Mouse (Mus musculus): Measurements from ENCODE around the gene Zfp62.
"Not testable (repeated sequence)": the region's sequence is repeated elsewhere in the genome, so short reads cannot be mapped to it uniquely, and the experiment has no call there.

Gene Zfp62

DNA sequence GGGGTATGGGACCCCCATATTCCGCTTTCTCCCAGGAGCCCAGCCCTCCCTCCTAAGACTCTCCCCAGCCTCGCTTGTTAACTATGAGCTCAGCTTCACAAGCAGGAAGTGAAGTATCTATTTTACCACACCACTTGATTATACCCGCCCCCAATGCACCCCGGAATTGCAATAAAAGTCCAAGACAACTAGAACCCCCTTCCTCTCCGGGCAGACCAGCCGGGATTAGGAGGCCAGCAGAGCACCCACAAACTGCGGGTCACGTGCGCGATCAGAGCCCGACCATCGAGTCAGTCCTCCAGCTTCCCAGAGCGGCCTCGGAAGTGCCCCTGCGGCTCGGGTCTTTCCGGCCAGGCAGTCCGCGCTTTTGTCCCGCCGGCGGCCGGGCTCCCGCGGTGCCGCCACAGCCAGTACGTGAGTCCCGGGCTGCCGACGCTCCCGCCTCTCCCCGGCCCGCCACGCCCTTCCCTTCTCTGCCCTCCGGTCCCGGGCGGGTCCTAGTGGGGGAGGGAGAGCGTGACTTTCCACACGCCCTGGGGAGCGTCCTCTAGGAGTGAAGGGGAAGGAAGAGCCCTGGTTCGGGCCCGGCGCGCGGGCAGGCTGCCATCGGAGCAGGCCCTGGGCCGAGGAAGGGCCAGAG, at the start of gene Zfp62:
Zfp62 (plus strand) TSS at position 164 of the 640 bp plus-strand sequence.
- DNase-seq (ENCODE audit: low spot score) = peak; percentile 92

DNA sequence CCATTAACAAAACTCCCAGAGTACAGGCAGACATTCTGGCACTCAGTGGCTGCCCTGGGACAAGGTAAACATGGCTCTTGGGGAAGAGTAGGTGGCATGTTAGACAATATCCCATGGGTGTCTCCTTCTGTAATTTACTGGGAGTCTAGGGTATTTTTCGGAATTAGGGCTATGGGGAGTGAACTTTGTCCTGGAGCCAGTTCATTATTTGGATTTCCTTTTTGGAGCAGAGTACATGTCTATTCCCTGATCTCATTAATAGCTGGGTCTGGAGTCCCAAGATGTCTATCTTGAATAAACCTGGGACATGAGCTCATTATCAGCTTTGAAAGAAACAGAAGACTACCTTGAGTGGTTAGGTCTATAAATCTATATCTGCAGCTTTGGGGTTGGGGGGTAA, 49.0 kb upstream of the Zfp62 start, which contains the start of gene Olfr1394:
Olfr1394 (plus strand) TSS at position 301 of the 400 bp plus-strand sequence.
- no peak for DNase-seq (ENCODE audit: low spot score)

DNA sequence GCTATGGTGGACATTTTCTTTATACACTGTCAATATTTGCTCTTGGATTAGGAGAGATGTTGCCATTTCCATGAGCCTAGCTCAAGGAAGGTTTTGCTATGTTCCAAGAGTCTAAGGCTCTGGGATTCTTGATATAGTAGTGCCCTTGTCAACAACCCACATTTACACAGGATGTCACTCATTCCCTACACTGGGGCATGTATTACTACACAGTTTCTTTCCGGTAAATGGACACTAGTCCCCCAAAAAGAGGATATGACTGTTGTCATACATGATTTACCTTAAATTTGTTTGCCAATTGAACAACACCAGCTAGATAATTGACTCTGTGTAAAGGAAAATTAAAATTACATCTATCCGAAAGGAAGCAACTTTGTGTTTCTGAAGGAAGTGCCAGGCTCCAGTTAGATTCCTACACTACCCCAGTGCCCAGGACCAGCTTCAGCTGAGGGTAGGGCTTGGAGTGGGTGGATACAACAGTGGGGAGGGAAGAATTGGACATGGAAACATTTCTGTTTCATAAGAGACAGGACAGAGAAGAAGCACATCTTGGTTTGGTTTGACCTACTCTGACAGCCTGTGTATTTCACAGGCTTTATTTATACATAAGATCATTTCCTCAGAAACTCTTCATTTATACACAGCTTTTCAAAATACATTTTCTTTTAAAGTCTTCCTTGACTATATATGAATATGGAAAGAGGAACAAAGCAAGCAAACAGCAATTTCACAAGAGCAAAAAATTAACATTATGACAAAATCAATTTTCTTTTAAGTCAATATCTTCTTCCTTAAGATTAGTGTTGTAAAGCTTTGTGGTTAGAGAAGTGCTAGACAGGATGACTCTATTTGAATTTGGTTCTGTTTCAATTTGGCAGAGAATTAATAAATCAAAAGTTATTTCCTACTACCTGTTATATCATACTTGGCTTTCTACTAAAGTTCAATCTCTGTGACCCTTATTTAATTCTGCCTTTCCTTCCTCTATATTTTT, 46.0 kb upstream of the Zfp62 start:
- DNase-seq (ENCODE audit: low spot score) = no peak

DNA sequence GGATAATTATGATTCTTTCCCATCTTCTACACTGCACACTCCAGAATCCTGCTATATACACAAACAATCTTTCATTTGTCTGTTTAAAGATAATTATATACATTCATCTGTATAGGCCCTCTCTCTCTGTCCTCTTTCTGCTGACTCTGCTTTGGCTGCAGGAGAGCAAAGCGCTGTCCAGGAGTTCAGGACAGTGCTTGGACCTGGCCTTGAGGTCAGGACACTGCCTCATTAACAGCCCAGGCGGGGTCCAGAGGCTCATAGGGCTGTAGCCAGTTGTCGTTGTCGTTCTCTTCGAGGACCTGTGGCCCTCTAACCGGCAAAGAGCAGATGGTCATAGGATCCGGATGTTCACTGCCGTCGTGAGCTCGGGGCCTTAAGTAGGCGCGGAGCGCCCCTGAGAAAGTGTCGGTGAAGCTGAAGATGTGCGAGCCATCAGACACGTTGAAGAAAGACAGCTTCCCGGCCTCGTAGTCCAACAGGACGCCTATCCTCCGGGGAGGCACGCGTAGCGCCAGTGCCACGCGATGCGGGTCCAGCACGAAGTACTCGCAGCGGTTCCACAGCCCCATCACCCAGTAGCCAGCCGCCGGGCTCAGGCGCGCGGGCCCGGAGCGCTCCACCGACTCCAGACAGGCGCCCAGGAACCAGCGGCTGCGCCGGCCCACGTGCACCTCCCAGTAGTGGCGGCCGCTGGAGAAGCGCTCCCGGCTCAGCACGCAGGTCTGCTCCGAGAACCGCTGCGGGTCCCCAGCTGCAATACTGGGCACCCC, 34.1 kb upstream of the Zfp62 start:
- no peak for DNase-seq (ENCODE audit: low spot score)

DNA sequence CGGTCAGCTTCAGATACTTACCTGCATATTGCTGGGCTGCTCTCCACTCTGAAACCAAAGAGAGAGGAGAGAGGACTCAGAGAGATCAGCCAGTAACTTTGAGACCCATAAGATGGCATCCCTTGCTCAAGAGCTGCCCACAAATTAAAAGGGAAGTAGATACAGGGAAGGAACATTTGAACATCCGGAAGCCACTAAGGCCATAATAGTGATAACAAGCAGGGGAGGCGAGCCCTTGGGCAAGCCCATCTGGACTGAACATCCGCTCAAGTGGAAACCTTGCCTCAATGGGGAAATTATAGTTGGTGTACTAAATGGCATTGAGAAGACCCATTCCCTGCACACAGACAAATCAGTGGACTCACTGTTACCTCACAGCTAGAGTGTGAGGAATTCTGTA, 32.5 kb upstream of the Zfp62 start:
- DNase-seq (ENCODE audit: low spot score) = no peak

DNA sequence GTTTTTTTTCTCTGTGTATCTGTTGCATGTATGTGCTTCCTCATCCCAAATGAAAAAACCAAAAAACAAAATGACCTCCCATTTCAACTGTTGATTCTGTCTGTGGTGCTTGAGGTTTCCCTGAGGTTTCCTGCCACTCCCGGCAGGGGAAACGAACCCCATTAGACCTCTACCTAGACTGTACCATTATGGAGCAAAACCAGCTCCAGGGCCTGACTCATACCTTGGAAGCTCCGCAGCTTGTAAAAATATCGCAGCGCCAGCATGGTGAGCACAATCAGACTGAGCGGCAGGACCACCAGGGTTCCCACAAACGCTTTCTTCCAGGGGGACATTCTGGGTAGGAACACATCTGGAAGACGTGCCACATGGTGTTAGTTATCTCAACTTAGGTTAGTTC, 27.7 kb upstream of the Zfp62 start:
- DNase-seq (ENCODE audit: low spot score) = no peak

DNA sequence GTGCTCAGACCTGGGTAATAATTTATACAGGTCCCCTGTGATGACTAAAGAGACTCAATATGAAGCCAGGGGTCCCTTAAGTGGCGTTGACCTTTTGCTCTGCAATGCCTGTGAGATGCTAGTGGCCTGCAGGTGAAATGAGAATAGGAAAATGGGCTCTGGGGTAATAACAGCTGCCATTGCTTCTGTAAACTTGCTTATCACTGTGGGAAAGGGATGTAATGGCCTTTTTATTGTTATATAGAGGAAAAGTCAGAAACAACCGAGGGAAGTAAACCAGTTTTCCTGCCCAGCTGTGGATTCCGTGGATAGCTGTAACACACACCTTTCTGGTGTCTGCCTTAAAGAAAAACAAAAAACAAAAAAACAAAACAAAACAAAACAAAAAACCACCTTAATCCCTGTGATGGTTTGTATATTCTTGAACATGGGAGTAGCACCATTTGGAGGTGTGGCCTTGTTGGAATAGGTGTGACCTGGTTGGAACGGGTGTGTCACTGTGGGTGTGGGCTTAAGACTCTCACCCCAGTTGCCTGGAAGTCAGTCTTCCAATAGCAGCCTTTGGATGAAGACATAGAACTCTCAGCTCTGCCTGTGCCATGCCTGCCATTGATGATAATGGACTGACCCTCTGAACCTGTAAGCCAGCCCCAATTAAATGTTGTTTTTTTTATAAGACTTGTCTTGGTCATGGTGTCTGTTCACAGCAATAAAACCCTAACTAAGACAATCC, 26.9 kb upstream of the Zfp62 start:
- not testable (repeated sequence) for DNase-seq (ENCODE audit: low spot score)

DNA sequence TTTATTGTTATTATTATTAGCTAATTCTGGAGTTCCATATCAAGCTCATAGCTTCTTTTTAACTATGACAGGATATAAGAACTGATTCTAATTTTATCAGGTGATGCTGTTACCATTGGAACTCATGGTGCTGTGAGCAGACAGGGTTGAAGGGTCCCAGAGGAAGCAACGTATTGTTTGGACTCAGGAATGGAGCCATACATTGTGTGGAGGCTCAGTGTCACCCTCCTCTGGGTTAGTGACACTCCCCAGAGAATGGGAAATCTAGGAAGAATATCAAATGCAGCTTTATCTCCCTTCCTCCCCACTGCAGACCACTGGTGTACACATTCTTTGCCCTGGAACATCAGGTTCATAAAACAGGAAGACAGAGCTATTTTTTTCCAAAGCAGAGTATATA, 19.9 kb upstream of the Zfp62 start:
- DNase-seq (ENCODE audit: low spot score) = no peak

DNA sequence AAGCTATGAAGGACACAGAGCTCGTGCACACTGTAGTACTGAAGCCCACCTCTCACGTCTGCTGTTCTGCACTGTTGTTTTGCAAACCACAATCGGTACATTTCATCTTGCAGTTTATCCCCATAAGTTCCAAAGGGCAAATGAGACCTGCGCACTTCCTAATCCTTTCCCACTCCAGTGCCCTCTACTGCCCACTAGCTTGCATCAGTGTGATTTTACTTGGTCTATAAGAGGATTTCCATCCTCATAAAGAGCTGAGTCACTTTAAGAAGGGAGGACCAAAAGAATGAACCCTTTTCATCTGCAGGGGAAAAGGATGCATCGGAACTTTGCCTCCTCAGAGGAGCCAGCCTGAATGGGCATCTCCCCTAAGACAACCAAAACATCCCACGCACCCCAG, 16.6 kb upstream of the Zfp62 start:
- no peak for DNase-seq (ENCODE audit: low spot score)

DNA sequence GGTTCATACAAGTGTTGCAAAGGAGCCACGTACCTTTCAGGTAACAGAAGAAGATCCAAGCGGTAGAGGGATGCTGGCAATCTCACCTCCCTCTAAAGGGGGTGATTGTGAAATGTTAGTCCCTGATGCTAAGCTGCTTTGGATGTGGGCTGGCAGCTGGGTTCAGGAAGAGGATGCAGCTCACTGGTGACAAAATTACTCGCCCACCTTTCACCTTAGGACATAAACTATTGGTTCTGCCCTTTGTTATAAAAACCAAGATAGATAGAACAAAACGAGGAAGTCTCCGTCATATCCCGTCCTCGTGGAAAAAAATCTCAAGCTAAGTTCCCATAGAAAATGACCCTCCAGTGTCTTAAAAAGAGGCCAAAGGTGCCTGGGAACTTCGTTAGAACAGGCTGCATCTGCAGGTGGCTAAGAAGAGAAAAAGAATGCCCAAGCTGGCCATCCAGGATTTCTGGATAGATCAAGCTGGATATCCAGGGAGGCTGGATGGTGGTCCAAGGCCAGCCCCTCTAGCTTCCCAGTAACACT, 16.1 kb upstream of the Zfp62 start, which contains the start of gene Btnl9:
Btnl9 (minus strand) TSS at position 205 of the 534 bp plus-strand sequence.
- no peak for DNase-seq (ENCODE audit: low spot score)

DNA sequence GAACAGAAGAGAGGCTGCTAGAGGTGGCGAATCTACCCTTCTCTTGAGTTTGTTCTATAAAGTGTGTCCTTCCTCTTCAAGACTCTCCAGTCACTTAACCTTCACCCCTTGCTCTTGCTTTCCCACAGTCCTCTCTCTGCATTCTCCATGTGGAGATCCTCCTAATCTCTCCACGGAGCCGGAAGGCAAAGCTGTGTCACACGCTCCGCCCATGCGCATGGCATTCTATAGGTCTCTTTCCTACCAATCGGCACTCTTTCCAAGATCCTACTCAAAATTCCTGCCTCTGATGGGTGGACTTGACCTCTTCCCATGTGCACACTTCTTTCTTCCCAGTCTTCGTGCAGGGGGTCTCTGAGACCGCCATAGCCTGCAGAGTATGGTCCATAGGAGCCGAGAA, 15.4 kb upstream of the Zfp62 start:
- DNase-seq (ENCODE audit: low spot score) = no peak

DNA sequence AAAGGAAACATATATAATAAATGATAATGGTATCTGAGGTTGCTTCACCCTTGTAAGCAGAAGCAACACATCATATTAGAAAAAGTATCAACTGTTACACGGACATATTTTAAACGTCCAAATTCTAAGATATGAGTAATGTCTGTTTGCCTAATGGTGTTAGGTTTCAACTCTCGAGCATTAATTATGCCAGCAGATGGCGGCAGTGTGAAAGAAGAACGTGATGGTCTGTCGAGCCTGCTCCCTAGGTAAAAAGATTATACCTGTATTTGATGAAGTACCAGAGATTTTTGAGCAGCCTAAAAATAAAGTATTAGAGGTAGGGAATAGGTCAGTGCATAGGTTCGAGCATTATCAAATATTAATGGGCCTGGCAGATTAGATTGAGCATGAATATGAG, 13.4 kb upstream of the Zfp62 start:
- peak; percentile 57 for DNase-seq (ENCODE audit: low spot score)

DNA sequence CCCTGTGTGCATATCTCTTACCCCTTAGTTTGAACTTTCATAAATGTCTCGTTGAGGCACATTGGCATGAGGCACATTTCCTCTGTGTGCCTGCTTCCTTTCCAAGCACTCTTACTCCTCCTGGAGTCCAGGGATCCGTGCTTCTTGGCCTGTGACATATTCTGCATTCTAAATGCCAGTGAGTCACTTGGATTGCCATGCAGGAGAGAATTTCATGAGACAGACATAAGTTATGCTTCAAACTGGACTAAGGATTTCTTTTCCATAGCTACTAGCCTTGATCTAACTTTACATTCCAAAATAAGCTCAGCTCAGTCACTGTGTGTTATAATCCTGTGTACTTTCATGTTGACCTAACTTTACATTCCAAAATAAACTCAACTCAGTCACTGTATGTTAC, 12.0 kb upstream of the Zfp62 start:
- DNase-seq (ENCODE audit: low spot score) = no peak

DNA sequence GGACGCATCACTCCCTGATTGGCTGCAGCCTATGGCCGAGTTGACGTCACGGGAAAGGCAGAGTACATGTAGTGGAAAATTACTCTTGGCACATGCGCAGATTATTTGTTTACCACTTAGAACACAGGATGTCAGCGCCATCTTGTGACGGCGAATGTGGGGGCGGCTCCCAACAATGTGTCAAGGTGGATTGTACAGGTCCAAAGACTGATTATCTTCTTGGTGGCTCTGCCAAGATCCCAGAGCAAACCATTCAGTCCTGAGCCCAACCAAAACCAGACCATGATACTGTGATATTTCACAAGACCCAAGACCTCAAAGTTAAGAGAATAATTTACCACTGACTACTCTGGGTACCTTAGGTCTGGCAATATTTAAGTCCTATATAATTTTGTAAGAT, 8.3 kb upstream of the Zfp62 start:
- not testable (repeated sequence) for DNase-seq (ENCODE audit: low spot score)

DNA sequence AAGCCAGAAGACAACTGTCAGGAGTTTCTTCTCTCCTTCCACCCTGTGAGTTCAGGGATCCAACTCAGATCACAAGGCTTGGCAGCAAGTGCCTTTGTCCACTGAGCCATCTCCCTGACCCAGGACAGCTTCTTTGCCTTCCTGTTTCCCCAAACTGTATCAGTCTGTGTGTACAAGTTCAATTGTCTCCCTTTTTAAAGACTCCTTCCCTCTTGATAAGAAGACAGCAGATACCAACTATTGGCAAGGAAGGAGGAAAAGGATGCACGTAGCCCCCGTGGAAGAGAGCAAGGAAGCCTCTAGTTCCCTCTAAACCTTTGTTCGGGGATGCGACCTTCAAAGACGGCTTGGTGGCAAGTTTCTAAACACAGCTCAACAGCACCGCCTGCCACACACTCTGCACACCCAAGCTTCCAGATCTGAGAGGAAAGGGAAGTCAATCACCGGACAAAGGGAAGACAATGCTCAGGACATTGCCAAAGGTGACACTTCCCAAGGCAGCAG, 7.2 kb upstream of the Zfp62 start:
- no peak for DNase-seq (ENCODE audit: low spot score)

DNA sequence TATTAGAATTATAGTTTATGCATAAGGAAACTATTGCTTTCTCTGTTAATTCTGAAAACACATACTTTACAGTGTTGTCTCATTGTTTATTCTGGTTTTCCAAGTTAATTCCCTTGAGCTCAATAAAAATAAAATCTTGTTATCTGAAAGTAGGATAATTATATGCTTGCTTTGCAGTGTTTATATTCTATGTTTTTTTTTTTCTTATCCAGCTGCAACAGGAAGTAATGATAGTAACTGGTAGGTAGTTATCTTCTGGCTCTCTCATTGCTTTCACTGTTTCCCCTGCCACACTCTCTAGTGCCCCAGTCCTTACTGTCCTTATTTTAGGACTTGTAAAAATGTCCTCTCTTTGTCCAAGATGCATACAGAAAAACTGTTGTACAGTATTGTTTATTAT, 2.4 kb upstream of the Zfp62 start:
- DNase-seq (ENCODE audit: low spot score) = no peak

DNA sequence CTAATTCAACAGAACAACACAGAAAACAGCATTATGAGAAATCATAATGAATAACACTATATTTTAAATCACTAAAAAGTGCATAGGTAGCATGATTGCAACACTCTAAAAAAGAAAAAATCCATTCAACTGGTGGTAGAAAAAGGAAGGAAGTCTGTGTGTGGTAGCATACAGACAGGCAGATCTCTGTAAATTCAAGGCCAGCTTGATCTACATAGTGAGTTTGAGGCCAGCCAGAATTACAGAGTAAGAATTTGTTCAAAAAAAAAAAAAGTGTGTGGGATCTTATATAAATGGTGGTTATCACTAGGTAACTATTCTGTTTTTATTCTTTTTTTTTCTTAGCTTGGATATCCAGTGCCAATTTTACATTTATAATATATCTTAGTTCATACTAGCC, 1.9 kb upstream of the Zfp62 start:
- DNase-seq (ENCODE audit: low spot score) = no peak

DNA sequence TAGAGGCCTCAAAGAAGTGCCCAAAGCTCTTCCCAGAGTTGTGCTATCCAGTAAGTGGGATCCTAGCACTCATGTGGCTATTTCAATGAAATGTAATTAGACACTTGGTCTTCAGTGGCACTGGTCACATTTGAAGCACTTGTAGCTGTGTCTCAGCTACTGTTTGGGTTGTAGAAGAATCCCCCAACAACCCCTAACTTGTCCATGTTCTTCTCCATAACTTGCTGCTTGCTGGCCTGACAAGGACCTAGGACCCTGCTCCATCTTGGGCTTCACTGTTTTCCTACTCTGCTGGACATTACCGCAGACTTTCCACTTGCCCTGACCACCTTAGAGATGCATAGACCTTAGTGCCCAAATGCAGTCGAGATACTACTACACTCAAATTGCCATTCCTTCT, 1.0 kb upstream of the Zfp62 start:
- DNase-seq (ENCODE audit: low spot score) = no peak

DNA sequence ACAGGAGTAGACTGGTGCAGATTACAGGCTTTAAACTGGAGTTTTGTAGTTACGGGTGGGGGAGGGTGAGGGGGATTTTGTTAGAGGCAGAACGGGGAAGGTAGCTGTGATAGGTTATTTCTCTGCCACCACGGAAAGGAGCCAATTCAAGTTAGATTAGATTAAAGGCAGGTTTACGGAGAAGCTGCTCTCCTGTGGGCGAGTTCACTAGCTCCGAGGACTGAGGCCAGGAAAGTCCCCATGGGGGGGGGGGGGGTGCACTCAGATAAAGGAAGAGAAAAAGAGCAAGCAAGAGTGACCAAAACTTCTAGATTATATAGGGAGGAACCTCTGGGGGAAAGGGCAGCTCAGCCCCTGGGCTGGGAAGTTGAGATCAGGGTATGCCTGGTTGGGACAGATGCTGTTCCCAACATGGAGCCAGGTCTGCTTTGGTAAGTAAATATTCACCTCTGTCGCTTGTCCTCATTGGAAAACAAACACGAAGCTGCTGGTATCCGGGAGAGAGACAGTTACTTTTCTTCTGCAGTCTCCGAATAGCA, 500 bp upstream of the Zfp62 start:
- peak; percentile 13 for DNase-seq (ENCODE audit: low spot score)

DNA sequence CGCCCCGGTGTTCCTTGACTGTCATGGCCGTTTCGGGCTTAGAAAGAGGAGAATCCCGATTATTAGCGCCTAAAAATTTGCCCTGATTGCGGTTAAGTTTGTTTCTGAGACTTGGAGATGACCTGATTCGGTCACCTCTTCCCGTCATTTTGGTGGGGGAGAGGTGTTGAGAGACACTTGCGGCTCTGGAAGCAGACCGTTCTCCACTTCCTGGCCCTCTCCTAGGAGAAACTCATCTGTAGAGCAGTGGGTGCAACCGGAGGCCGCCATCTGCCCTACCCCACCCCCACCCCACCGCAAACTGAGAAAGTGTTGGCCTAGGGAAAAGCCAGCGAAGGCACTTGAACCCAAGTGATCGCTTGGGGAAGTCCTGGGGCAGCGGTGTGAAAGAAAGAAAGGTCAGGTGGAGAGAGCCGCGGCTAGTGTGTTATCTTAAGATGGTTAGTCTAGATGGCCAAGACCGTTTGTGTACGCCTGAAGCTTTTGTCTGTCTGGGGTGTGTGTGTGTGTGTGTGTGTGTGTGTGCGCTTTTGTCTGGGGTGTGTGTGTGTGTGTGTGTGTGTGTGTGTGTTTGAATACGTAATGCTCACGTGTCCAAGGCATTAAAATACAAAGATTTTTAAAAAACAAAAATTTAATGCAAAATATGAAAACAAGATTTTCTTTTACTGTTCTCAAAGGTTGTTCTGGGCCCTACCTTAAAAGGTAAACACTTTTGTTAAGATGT, 842 bp downstream of the Zfp62 start:
- DNase-seq (ENCODE audit: low spot score) = peak; percentile 9

Measured in ovary, postnatal 14 days (tissue).